ENCODE assay signal across 11 mouse cellular contexts in the genomic region with DNA sequence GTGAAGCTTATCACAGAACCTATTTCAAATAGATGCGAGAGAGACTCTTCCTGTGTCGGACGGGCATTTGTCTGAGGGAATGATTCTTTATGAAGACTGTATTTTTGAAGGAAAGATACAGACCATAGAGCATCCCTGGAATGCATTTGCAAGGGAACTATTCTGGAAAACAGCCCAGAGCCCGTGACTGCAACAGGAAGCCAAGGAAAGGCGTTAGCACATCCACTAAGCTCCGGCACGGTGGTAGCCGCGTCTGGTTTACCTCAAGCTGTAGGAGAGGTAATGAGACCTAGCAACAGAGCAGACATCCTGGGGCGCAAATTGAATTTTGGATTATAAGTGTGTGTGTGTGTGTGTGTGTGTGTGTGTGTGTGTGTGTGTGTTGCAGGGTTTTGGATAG.
DNase-seq lines count a peak whose midpoint lies in the region; ATAC-seq and TF ChIP-seq lines count a peak whose summit lies in the region.
"Had no signal": no experiment of that assay in that cellular context is flagged by ENCODE, and none has a peak within 500 bp of the region (broad histone marks: within the 10 kb centered on the region; RNA-seq: fewer than 3 reads in every experiment).

No protein-coding gene starts in this region.

- H3K4me2 ChIP-seq in hindbrain, embryonic 13.5 days: no peak overlapping the region
- H3K4me2 ChIP-seq in hindbrain, embryonic 12.5 days (replicated peaks): no peak overlapping the region

- H3K9ac ChIP-seq in hindbrain, embryonic 13.5 days: no peak overlapping the region
- H3K9ac ChIP-seq in hindbrain, embryonic 12.5 days: no peak overlapping the region

- no peak for TF ChIP-seq CTCF in brain, embryonic 14.5 days (IDR thresholded peaks at IDR 0.05; ENCODE audit: borderline replicate concordance, extremely low read depth, insufficient read depth, insufficient read length)

- H3K27me3 ChIP-seq in hindbrain, embryonic 13.5 days: no peaks in the 10 kb centered on the region
- H3K27me3 ChIP-seq in hindbrain, embryonic 12.5 days: no peaks in the 10 kb centered on the region; the same call in none of the 2 replicates

- H3K36me3 ChIP-seq in hindbrain, embryonic 13.5 days: no peaks in the 10 kb centered on the region
- no peaks in the 10 kb centered on the region for H3K36me3 ChIP-seq in hindbrain, embryonic 12.5 days

- no peak for TF ChIP-seq POLR2A in brain, embryonic 14.5 days (IDR thresholded peaks at IDR 0.05; ENCODE audit: borderline replicate concordance, extremely low read depth, insufficient read depth, insufficient read length, poor library complexity, severe bottlenecking)

- WGBS in hindbrain, embryonic 13.5 days: 52% methylated on average over 10 of the region's 10 CpGs
- 54% methylated on average over 10 of the region's 10 CpGs for WGBS in hindbrain, embryonic 12.5 days

- H3K9me3 ChIP-seq in hindbrain, embryonic 13.5 days: no peaks in the 10 kb centered on the region
- H3K9me3 ChIP-seq in hindbrain, embryonic 12.5 days (replicated peaks): no peaks in the 10 kb centered on the region

- peak overlapping the region; percentile 23; the same call in 1 of the 2 replicates for H3K27ac ChIP-seq in hindbrain, embryonic 13.5 days
- H3K27ac ChIP-seq in hindbrain, embryonic 12.5 days: no peak overlapping the region
- H3K27ac ChIP-seq: left cerebral cortex, adult 2 months had no signal

- H3K4me3 ChIP-seq in hindbrain, embryonic 13.5 days: no peak overlapping the region
- H3K4me3 ChIP-seq in hindbrain, embryonic 12.5 days: no peak overlapping the region
- H3K4me3 ChIP-seq: left cerebral cortex, adult 2 months had no signal

- peak; percentile 63 for DNase-seq in 3T3-L1 (ENCODE audit: low read depth, low spot score)
- DNase-seq in brain, embryonic 14.5 days (ENCODE audit: low read depth): peak; percentile 65
- peak; percentile 68 for DNase-seq in kidney, postnatal 10 days
- no peak for DNase-seq in left cerebral cortex, adult 11 months (ENCODE audit: low spot score)
- no peak for DNase-seq in right cerebral cortex, postnatal 25 days
- DNase-seq: right cerebral cortex, postnatal 14 days; thymus, postnatal 4 days had no signal

- ATAC-seq in hindbrain, embryonic 13.5 days (ENCODE audit: low FRiP score): no peak
- ATAC-seq in hindbrain, embryonic 12.5 days (ENCODE audit: low FRiP score): no peak
- ATAC-seq in megakaryocyte progenitor cell, adult 5-6 weeks (replicated peaks; ENCODE audit: poor library complexity): no peak

- H3K4me1 ChIP-seq in hindbrain, embryonic 13.5 days (replicated peaks): peaks cover 43% of the 10 kb centered on the region
- peaks cover 28% of the 10 kb centered on the region for H3K4me1 ChIP-seq in hindbrain, embryonic 12.5 days

Comparison
In these comparisons a context has a peak if more than half of its experiments do, and no peak if none do; other contexts are left out.
1. DNase-seq: peak in 3T3-L1 (single experiment), brain, embryonic 14.5 days (single experiment) and kidney, postnatal 10 days (single experiment); none in left cerebral cortex, adult 11 months (single experiment) and right cerebral cortex, postnatal 25 days (single experiment).